In genomic region chr4:42773893-42774292, GRCm38 (mm10) we compare ENCODE assay signal across 18 mouse cellular contexts. TPM values are rescaled to one million over a fixed set of nuclear protein-coding genes. Genes with fewer than 3 reads are reported as not detected.
DNase-seq lines count a peak whose midpoint lies in the region; ATAC-seq and TF ChIP-seq lines count a peak whose summit lies in the region.
"Not testable (repeated sequence)": the region's sequence is repeated elsewhere in the genome, so short reads cannot be mapped to it uniquely, and the experiment has no call there.
"Had no signal": no experiment of that assay in that cellular context is flagged by ENCODE, and none has a peak within 500 bp of the region (broad histone marks: within the 10 kb centered on the region; RNA-seq: fewer than 3 reads in every experiment).

Ccl21a (minus strand) TSS chr4:42773993.

- not testable (repeated sequence) for H3K9ac ChIP-seq in embryonic facial prominence, embryonic 13.5 days; intestine, embryonic 15.5 days; kidney, embryonic 16.5 days (replicated peaks; ENCODE audit: low read length)

- not testable (repeated sequence) for ATAC-seq in embryonic facial prominence, embryonic 13.5 days (ENCODE audit: insufficient number of reproducible peaks, insufficient read depth, low FRiP score, low TSS enrichment, low read depth); intestine, embryonic 15.5 days; kidney, embryonic 16.5 days (ENCODE audit: low FRiP score, low TSS enrichment)

- not testable (repeated sequence) for H3K4me3 ChIP-seq in embryonic facial prominence, embryonic 13.5 days; intestine, embryonic 15.5 days (replicated peaks); kidney, embryonic 16.5 days (ENCODE audit: low read length); lung, adult 2 months (replicated peaks; ENCODE audit: extremely low read depth, low read depth, low read length); spleen, adult 2 months (ENCODE audit: extremely low read depth, insufficient read depth, insufficient read length)

- H3K36me3 ChIP-seq in embryonic facial prominence, embryonic 13.5 days; intestine, embryonic 15.5 days; kidney, embryonic 16.5 days (ENCODE audit: insufficient read depth, low read length); spleen, adult 2 months (ENCODE audit: control insufficient read depth, insufficient read depth, low read length): not testable (repeated sequence)

- TF ChIP-seq POLR2A in lung, adult 2 months (IDR thresholded peaks at IDR 0.05; ENCODE audit: borderline replicate concordance, extremely low read depth, low read depth, low read length); spleen, adult 2 months (IDR thresholded peaks at IDR 0.05; ENCODE audit: low read depth, low read length): not testable (repeated sequence)

- intact Hi-C loops in heart, postnatal 10 days (cut with DNase I) = not testable (repeated sequence)

- not testable (repeated sequence) for DNase-seq in heart, adult 8-10 months (ENCODE audit: low spot score); heart, postnatal 10 days; lung, adult 2 months; spleen, adult 2 months (ENCODE audit: low read depth in 1 of 2, low spot score in 2 of 2); thymus, postnatal 0 days (ENCODE audit: low spot score)

- TF ChIP-seq CTCF in lung, adult 2 months (IDR thresholded peaks at IDR 0.05; ENCODE audit: insufficient read depth, low read length); spleen, adult 2 months (IDR thresholded peaks at IDR 0.05; ENCODE audit: extremely low read depth, insufficient read depth, insufficient read length, insufficient replicate concordance): not testable (repeated sequence)

- H3K4me2 ChIP-seq in embryonic facial prominence, embryonic 13.5 days; intestine, embryonic 15.5 days (replicated peaks); kidney, embryonic 16.5 days (replicated peaks; ENCODE audit: low read depth, low read length): not testable (repeated sequence)

- H3K4me1 ChIP-seq in embryonic facial prominence, embryonic 13.5 days; intestine, embryonic 15.5 days (replicated peaks); kidney, embryonic 16.5 days (ENCODE audit: insufficient read depth, low read length); lung, adult 2 months (ENCODE audit: control insufficient read depth, insufficient read depth, low read length); spleen, adult 2 months (ENCODE audit: control insufficient read depth, insufficient read depth, insufficient read length): not testable (repeated sequence)

- WGBS in embryonic facial prominence, embryonic 13.5 days = no CpG with 5 or more reads among the region's 5 CpGs
- no CpG with 5 or more reads among the region's 5 CpGs for WGBS in intestine, embryonic 15.5 days
- no CpG with 5 or more reads among the region's 5 CpGs for WGBS in kidney, embryonic 16.5 days
- WGBS in lung, adult 2 months = no CpG with 5 or more reads among the region's 5 CpGs
- WGBS in spleen, adult 2 months = no CpG with 5 or more reads among the region's 5 CpGs

- not testable (repeated sequence) for H3K27me3 ChIP-seq in embryonic facial prominence, embryonic 13.5 days; intestine, embryonic 15.5 days (replicated peaks); kidney, embryonic 16.5 days (ENCODE audit: insufficient read depth, low read length); spleen, adult 2 months (ENCODE audit: control insufficient read depth, insufficient read depth, low read length)

- not testable (repeated sequence) for H3K27ac ChIP-seq in embryonic facial prominence, embryonic 13.5 days; intestine, embryonic 15.5 days; kidney, embryonic 16.5 days (ENCODE audit: low read length); spleen, adult 2 months (ENCODE audit: insufficient read depth, low read length)

- H3K9me3 ChIP-seq in embryonic facial prominence, embryonic 13.5 days; intestine, embryonic 15.5 days; kidney, embryonic 16.5 days (ENCODE audit: low read length): not testable (repeated sequence)

RNA-seq across cellular contexts. Expression of gene Ccl21a, which starts in this region (rescaled TPM):
- 24.5 and 32.3 TPM in 2 replicates for polyA plus RNA-seq in embryonic facial prominence, embryonic 13.5 days (2015; fragmentation: Nextera tagmentation; extraction: Ambion mirVana)
- total RNA-seq in heart, adult 8-10 months (2022) = 10 to 100 TPM; 55.3 to 66.3 (median 58.5) TPM
- total RNA-seq in heart, postnatal 10 days (2021) = 10 to 100 TPM; 17.4 to 18.5 TPM
- polyA plus RNA-seq in intestine, embryonic 15.5 days (2015; fragmentation: Nextera tagmentation; extraction: Ambion mirVana) = 85.7 and 88.1 TPM in 2 replicates
- polyA plus RNA-seq in kidney, embryonic 16.5 days (2015; fragmentation: Nextera tagmentation; extraction: Ambion mirVana) = 68.5 and 77.1 TPM in 2 replicates
- 103 and 113 TPM in 2 replicates for polyA plus RNA-seq in lung, adult 2 months (2012; rRNA removed)
- 248 and 325 TPM in 2 replicates for polyA plus RNA-seq in spleen, adult 2 months (2012; rRNA removed)
- 410 and 451 TPM in 2 replicates for polyA plus RNA-seq in thymus, postnatal 0 days (2015; fragmentation: Nextera tagmentation; extraction: Ambion mirVana)
- total RNA-seq: common myeloid progenitor, adult 5-6 weeks; ES-E14; layer of hippocampus, postnatal 10 days; left cerebral cortex, adult 2 months; monocyte, adult 5-6 weeks; neutrophil, adult 5-6 weeks had no signal
- polyA plus RNA-seq: erythroblast, embryonic 14.5 days; forebrain, embryonic 12.5 days; heart, embryonic 10.5 days; midbrain, embryonic 13.5 days had no signal
